Mouse (Mus musculus): ENCODE data around the gene Zswim7.

Gene Zswim7

DNA sequence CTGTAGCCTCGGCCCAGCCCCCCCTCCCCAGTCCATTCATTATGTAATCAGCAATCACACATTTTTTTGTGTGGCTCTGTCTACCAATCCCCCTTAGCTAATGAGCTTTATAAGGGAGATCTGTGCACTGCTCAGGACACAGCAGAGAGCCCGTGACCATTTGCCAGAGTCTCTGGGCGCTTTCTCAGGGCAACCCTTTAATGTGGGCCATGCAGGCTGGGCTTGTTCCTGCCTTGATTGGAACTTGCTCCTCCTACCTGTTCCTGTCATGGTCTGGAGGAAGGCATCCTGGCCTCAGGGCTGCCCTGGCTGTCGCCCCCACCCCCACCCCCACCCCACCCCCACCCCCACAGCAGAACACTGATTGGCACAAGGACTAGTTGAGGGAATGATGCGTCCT is 22.0 kb downstream of the Zswim7 start:
- DNase-seq (ENCODE audit: low read depth in 2 of 2, low spot score in 2 of 2): no peak

DNA sequence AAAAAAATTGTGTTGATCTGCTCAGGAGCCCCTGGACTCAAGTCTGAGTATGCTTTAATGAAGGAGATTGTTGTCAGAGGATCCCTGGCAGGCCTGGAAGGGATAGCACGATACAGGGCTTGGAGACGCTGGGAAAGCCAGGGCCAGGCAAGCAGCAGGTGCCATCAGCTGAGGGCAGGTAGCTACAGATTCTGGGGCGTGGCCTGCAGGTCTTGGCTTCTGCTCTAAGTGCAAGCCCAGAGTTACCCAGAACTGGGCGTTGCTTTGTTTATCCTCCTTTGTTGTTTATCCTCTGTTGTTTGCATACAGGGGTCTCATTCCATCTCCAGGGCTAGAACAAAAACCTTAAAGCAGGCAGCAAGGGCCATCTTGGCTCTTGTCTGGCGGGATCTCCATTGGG is 27.8 kb downstream of the Zswim7 start:
- no peak for DNase-seq (ENCODE audit: low read depth in 2 of 2, low spot score in 2 of 2)

DNA sequence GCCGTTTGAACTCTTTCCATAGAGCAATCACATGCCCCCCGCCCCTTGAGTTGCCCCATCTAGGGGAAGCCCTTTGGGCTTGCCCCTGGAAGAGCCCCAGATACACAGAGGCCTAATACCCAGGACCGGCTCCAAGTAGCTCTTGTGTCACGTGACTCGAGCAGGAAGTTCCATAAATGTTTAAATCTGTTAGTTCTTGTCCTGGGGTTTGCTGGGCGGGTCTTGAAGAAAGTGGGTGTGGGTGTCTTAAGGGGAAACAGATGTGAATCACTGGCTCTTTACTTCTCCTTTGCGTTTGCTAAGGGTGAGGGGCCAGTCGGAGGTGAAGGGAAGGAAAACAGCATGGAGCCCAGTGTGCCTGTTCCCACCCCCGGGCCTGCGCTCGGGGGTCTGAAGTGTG is 30.1 kb downstream of the Zswim7 start:
- no peak for DNase-seq (ENCODE audit: low read depth in 2 of 2, low spot score in 2 of 2)

DNA sequence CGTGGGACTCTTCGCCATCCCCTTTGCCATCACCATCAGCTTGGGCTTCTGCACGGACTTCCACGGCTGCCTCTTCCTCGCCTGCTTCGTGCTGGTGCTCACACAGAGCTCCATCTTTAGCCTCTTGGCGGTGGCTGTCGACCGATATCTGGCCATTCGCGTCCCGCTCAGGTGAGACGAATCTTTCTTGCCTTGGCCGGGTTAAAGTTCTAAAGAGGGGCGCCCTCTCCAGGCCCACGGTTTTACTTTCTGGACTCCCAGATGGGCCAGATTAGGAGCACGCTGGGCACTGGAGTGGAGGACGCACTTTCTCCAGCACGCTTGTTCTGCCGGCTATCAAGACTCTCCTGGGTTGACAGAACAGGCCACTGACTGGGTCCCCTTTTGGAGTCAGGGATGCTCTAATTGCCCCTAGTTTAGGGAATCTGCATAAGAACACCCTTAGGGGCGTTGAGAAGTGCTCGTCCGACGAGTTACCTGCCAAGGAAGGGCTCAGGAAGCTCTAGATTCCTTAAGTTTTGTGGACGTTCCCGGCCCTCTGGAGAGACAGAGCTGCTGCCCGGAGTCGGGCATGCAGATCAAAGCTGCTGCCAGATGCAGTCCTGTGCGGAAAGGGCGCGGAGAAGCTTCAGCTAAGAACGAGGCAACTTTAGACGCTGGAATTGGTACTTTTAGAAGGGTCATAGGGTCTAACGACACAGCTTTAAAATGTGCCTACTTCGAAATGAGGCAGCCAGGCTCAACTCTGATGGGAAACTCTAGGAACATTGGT is 31.7 kb downstream of the Zswim7 start:
- DNase-seq (ENCODE audit: low read depth in 2 of 2, low spot score in 2 of 2): no peak

DNA sequence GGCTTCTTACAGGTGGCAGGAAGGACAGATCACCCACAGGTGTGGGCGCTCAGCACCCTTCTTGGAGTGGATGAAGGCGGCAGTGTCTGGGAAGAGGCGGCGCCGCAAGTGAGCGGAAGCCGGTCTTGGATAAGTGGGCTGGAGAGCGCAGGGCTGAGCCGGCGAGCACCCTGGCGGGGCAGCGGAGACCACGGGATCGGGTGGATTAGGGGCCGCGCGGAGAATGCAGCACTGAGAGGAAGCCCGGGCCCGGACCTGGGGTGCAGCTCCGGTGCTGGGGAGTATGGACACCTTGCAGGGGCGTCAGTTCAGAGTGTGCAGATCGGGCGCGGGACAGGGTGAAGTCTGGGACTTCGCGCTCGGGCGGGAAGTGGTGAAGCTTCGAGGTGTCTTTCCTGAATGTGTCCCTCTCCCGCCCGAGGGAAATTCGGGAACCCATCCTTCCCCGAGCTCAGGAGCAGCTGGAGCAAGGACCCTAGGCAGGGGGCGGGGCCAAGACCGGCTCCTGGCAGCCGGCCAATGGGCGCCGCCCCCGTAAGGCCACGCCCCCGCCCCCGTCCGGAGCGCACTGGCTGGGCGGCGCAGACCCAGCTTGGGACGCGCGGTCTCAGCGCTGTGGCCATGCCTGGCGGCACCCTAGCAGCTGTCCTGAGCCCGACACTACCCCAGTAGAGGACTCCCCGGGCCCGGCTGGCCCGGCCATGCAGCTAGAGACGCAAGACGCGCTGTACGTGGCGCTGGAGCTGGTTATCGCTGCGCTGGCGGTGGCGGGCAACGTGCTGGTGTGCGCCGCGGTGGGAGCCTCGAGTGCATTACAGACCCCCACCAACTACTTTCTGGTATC is 32.6 kb downstream of the Zswim7 start, which contains the start of gene Adora2b:
Gene Adora2b, plus strand, starts transcription at position 584 of the 844 bp plus-strand sequence.
- DNase-seq (ENCODE audit: low read depth in 2 of 2, low spot score in 2 of 2): no peak

DNA sequence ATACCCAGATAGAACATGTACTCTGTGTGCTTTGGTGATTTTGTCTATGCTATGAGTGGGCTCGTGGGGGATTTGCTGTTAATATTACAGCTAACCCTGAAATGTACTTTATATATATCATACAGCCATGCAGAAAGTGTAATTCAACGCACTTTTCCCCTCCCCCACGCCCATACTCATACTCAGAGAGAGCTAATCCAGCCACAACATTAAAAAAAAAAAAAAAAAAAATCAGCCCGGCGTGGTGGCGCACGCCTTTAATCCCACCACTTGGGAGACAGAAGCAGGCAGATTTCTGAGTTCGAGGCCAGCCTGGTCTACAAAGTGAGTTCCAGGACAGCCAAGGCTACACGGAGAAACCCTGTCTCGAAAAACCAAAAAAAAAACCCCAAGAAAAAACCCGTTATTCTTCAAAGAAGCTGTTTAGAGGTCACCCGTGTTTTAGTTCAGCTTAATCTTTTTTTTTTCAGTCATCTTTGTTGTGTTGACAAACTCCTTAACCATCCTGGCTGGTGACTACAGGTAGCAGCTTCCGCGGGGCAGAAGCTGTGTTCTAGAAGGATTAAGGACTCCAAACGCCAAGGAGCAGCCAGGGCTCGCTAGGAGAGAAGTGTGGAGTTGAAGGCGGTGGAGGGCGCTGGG is 33.3 kb downstream of the Zswim7 start:
- DNase-seq (ENCODE audit: low read depth in 2 of 2, low spot score in 2 of 2): no peak

DNA sequence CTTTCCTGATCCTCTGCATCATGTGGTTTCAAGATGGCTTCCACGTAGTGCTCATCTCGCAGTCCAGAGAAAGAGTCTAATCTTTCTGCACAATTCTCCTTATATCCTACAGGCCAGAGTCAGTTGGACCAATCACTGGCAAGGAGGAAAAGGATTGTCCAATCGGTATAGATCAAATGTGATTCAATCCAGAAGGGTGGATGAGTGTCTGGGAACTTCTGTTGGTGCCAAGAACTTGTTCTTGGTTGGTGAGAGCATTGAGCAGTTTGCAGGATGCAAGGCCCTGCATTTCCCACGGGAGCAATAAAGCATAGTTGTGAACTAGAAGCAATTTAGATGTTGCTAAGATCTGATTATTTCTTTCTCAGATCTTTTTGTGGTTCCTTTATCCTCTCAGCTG is 36.7 kb downstream of the Zswim7 start:
- DNase-seq (ENCODE audit: low read depth in 2 of 2, low spot score in 2 of 2): no peak

DNA sequence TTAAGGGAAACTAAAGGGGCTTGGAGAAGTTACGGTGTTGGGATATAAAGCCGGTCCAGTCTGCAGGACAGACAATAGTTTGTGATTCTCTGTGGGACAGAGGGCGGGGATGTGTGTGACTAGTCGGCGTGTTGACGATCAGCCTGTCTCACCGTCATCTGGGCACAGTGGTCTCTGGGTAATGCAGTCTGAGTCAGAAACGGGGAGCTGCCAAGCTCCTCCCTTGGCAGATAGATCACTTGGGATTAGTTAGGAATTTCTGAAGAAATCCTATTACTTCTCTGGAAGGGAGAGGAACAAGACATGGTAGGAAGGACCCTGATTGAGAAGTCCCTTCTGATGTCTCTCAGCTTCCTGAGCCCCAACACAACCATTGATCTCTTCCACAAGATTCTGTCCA is 37.3 kb downstream of the Zswim7 start:
- no peak for DNase-seq (ENCODE audit: low read depth in 2 of 2, low spot score in 2 of 2)

DNA sequence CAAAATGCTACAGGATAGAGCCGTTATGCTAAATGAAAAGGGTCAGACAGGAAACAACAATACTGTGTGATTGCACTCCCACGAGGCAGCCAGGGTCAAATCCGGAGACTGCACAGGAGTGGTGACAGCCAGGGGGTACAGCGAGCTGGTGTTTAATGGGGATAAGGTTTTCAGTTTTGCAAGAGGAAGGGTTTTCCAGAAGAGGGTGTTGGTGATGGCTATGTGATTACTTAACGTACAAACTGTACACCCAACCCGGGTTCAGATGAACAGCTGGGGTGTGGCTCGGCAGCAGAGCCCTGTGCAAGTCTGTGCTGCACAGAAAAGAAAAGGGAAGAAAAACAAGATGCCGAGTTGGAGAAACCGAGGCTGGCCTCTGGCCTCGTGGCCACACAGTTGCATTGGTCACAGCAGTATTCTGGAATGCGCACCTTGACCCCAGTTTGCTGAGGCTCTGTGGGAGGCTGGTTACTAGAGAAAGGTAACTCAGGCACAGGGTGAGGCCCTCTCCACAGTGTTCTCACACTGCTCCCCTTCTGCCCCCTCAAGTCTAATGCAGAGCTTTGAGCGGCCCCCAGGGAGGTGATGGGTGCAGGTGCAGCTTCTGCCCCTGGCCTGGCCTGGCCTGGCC is 40.4 kb downstream of the Zswim7 start:
- no peak for DNase-seq (ENCODE audit: low read depth in 2 of 2, low spot score in 2 of 2)

DNA sequence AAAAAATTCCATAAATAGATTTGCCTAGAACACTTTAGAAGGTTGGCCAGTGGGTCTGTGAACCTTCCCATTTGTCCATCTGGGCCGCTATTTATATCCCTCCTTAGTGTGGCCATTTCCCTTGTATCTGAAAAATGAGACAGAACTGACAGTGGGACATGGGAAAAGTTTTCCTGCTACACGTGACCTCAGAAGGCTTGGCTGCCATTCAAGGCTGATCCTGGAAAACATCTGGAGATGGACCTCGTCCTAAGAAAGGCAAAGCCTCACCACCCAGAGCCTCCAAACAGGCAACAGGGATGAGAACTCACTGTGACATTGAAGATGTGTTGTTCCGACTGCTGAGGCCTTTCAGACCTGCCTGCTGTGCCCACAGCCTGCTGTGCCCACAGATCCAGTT is 56.4 kb downstream of the Zswim7 start:
- DNase-seq (ENCODE audit: low read depth in 2 of 2, low spot score in 2 of 2): no peak

DNA sequence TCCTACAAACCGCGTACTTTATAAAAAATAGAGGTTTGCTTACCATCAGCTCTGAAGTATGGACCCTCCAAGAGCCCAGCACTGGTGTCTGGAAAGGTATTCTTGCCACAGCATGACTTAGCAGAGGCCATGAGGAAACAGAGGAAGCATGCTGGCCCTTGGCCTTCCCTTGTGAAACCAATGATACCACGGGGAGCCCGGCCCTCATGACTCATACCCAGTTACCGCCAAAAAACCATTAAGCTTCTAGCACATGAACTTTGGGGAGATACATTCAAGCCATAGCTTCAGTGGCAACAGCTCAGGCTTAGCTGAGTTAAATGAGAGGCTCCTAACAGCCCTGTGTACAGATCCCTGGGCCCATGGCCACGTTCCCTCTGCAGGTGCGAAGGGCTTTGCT is 57.2 kb downstream of the Zswim7 start:
- DNase-seq (ENCODE audit: low read depth in 2 of 2, low spot score in 2 of 2): no peak

DNA sequence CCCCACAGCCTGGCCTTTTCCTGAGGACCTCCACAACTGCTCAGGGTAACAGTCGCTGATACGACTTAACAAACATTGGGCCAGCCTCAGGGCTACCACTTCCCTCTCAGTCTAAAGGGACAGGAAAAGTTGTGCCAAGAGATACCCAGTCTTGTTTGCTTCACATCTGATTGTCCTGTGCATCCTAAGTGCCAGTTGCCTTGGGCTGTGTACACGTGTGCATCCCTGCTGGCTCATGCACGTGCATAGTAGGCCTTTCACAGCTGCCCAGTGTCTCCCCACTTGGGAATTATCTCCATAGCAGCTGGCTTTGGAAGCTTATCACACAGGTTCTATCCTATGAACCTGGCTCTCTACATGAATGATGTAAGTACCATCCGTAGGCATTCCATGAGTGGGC is 57.8 kb downstream of the Zswim7 start:
- no peak for DNase-seq (ENCODE audit: low read depth in 2 of 2, low spot score in 2 of 2)

DNA sequence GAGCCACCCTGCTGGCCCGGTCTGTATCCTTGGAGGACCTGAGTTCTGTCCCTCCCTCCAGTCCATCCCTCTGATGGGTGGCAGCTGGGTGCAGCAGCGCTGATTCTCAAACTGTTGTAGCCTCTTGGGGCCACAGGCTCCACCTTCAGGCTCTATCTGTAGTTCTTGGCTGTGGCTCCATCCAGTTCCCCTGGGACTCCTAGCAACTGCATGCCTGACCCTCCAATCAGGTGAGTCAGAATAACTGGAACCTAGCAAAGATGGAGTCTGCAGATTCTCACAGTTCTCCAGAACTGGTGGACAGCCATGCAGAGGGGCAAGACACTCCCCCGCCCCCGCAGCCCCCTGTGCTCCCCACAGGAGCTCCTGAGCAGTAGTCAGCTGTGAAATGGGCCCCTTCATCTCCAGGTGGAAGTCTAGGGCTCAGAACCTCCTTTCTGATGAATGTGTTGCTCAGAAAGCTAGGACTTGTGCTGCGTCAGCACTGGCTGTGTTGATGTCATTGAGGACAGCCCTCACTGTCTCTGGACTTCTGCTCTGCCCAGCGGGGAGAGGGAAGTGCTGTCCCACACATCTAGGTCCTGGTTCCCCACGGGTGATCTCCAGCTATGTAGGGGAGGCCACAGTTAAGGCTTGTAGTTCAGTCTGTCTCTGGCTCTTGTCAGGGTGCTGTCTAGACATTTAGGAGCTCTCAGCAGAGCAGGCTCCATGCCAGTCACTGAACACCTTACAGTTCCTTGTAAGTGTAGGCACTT is 60.2 kb downstream of the Zswim7 start:
- DNase-seq (ENCODE audit: low read depth in 2 of 2, low spot score in 2 of 2): no peak

DNA sequence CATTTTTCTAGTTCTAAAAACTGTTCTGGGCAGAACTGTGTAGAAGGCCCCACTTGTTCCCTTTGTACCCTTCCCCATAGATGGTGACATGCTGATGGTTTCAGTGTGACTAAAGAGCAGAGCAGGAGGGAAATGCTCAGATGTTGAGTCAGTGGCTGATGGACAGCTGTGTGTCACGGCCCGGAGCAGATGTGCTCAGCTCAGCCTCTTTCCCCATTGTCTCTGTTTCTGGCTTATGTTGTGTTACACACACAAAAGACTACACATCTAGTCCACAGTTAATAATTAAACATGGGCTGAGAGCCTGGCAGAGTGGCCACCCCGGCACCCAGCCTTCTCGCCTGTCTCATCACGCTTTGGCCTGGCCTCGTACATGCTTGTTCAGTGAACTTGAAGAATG is 63.4 kb downstream of the Zswim7 start:
- no peak for DNase-seq (ENCODE audit: low read depth in 2 of 2, low spot score in 2 of 2)

Data from CD8-positive naive resting alpha-beta T cell, adult 2 months (primary cell).